8 mouse cellular contexts compared by ENCODE assay signal in the genomic region with DNA sequence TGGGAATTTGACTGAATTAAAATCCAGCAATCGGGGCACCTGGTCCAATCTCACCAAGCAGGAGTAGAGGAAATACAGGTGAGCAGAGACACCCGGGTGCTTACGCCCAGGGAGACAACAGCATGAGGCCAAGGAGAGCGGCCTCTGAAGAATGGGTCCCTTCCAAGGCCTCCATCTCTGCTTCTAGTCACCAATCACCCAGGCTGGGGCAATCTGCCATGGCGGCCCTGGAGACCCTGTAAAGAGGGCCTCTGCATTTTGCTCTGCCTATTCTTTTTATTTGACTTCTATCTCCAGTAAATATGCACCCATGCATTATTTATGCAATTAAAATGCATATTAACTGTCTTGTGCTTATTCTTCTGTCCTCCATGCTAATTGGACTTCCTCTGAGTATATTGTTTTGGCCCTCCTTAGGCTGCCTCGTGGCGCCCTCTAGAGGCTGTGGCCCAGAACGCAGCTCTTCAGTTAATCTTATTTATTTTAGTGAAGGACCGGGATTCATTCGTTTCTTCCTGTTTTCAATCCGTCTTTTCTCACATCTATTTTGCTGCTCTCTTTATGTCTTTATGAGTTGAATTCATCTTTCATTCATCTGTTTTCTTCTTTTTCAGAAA. TPM values are rescaled to one million over a fixed set of nuclear protein-coding genes. Genes with fewer than 3 reads are reported as not detected.
A peak's percentile ranks its signal among the peaks of the same experiment; 100 is the strongest.
DNase-seq lines count a peak whose midpoint lies in the region; ATAC-seq and TF ChIP-seq lines count a peak whose summit lies in the region.

No protein-coding gene starts in this region.

- ATAC-seq in forebrain, embryonic 11.5 days (replicated peaks; ENCODE audit: low FRiP score): no peak

- H3K27ac ChIP-seq in bone marrow, adult 2 months (ENCODE audit: control insufficient read depth, insufficient read depth, low read depth, low read length, poor library complexity): no peak overlapping the region
- H3K27ac ChIP-seq in forebrain, embryonic 11.5 days (ENCODE audit: low read depth, low read length): no peak overlapping the region

- DNase-seq in adrenal gland, postnatal 10 days: peak; percentile 77
- no peak for DNase-seq in adrenal gland, adult 8-10 months
- peak; percentile 69 for DNase-seq in 416B (ENCODE audit: low read depth)
- peak; percentile 81 for DNase-seq in forebrain, embryonic 11.5 days (ENCODE audit: low spot score)
- peak; percentile 82 to 83 for DNase-seq in kidney, postnatal 4 days
- DNase-seq in lung, postnatal 36 days: peak; percentile 66
- peak; percentile 32 for DNase-seq in skeletal muscle tissue, adult 2 months (ENCODE audit: low read depth, low spot score)

- 35% methylated on average over 11 of the region's 11 CpGs for WGBS in bone marrow, adult 2 months
- WGBS in forebrain, embryonic 11.5 days: 40% methylated on average over 11 of the region's 11 CpGs

- no peak overlapping the region for H3K4me2 ChIP-seq in forebrain, embryonic 11.5 days (ENCODE audit: low read depth, low read length, severe bottlenecking)

- no peaks in the 10 kb centered on the region for H3K36me3 ChIP-seq in forebrain, embryonic 11.5 days (ENCODE audit: control insufficient read depth, insufficient read depth, low read length)

- no peak overlapping the region for H3K4me3 ChIP-seq in bone marrow, adult 2 months (replicated peaks; ENCODE audit: control insufficient read depth, low read depth, low read length)
- no peak overlapping the region for H3K4me3 ChIP-seq in forebrain, embryonic 11.5 days (ENCODE audit: low read depth, low read length)

- H3K9ac ChIP-seq in forebrain, embryonic 11.5 days (ENCODE audit: low read length): no peak overlapping the region

- no peaks in the 10 kb centered on the region for H3K27me3 ChIP-seq in forebrain, embryonic 11.5 days (ENCODE audit: control insufficient read depth, insufficient read depth, low read length)

- H3K4me1 ChIP-seq in bone marrow, adult 2 months (ENCODE audit: control insufficient read depth, insufficient read depth, low read length): peaks cover 4% of the 10 kb centered on the region
- 0 out of 2 replicates have a peak, but pooled peaks cover 2% of the 10 kb centered on the region for H3K4me1 ChIP-seq in forebrain, embryonic 11.5 days (replicated peaks; ENCODE audit: control insufficient read depth, insufficient read depth, low read length)

- no peaks in the 10 kb centered on the region for H3K9me3 ChIP-seq in forebrain, embryonic 11.5 days (ENCODE audit: control insufficient read depth, low read length)

- no peak for TF ChIP-seq POLR2A in bone marrow, adult 2 months (IDR thresholded peaks at IDR 0.05; ENCODE audit: borderline replicate concordance, control insufficient read depth, low read depth, low read length)

- TF ChIP-seq CTCF in bone marrow, adult 2 months (IDR thresholded peaks at IDR 0.05; ENCODE audit: control insufficient read depth, insufficient read depth, low read length): peak; percentile 81

RNA-seq across cellular contexts. Expression of gene Lbp, which starts 33.8 kb away (rescaled TPM):
- 10 to 100 TPM; 33.3 to 70.2 TPM for total RNA-seq in adrenal gland, postnatal 10 days (2021)
- total RNA-seq in adrenal gland, adult 8-10 months (2022): 10 to 100 TPM; 17.7 to 53.5 (median 24.9) TPM
- polyA plus RNA-seq in bone marrow, adult 2 months (2011; ENCODE audit: insufficient read depth, insufficient read length, low replicate concordance, missing spikeins): 14.8 and 23.0 TPM in 2 replicates
- polyA plus RNA-seq in forebrain, embryonic 11.5 days (2014; fragmentation: Nextera tagmentation; extraction: Ambion mirVana): 1.5 and 2.4 TPM in 2 replicates

RNA-seq across cellular contexts. Expression of gene Snhg11, which starts 35.4 kb away (rescaled TPM):
- 10 to 100 TPM in 1 of 2 experiments, 1 to 10 TPM in 1; 3.6 to 15.0 TPM for total RNA-seq in adrenal gland, postnatal 10 days (2021)
- 10 to 100 TPM; 16.5 to 72.5 (median 44.2) TPM for total RNA-seq in adrenal gland, adult 8-10 months (2022)
- polyA plus RNA-seq in bone marrow, adult 2 months (2011; ENCODE audit: insufficient read depth, insufficient read length, low replicate concordance, missing spikeins): 0.65 and 2.6 TPM in 2 replicates
- polyA plus RNA-seq in forebrain, embryonic 11.5 days (2014; fragmentation: Nextera tagmentation; extraction: Ambion mirVana): 20.2 and 23.8 TPM in 2 replicates
